Mouse (Mus musculus) MEL (cell line): Measurements from ENCODE around the gene Mei4.

Experiments
- CTCF ChIP-seq, 3 experiments: IDR thresholded peaks in 2 of 3; conservative IDR thresholded peaks in 1 of 3; 2 replicates each; pipeline ENCODE4 v1.5.1; 2011 to 2012; ENCODE audit warnings: low read length in 3 of 3, low read depth in 2 of 3, mild to moderate bottlenecking in 2 of 3, improper control_type of control experiment in 1 of 3, inconsistent platforms in 1 of 3, mixed read lengths in 1 of 3, moderate library complexity in 1 of 3; ENCODE audit not compliant: control insufficient read depth in 1 of 3, insufficient read depth in 1 of 3, poor library complexity in 1 of 3, severe bottlenecking in 1 of 3
- GATA1 ChIP-seq: IDR thresholded peaks from 2 replicates; pipeline ENCODE4 v1.6.1; 2011; ENCODE audit warnings: low read depth, low read length, improper control_type of control experiment
- POLR2A ChIP-seq, 2 experiments: IDR thresholded peaks; 2 replicates each; pipeline ENCODE4 v1.6.1; 2011 to 2012; ENCODE audit warnings: low read length in 2 of 2, mild to moderate bottlenecking in 2 of 2, control low read depth in 1 of 2, improper control_type of control experiment in 1 of 2, low read depth in 1 of 2, moderate library complexity in 1 of 2; ENCODE audit not compliant: control insufficient read depth in 1 of 2, insufficient read depth in 1 of 2, poor library complexity in 1 of 2
- POLR2AphosphoS2 ChIP-seq: IDR thresholded peaks from 2 replicates; pipeline ENCODE4 v1.6.1; 2011; ENCODE audit warnings: low read length, improper control_type of control experiment
- ZC3H11A ChIP-seq: IDR thresholded peaks from 2 replicates; pipeline ENCODE4 v1.6.1; 2012; ENCODE audit warnings: low read depth, mild to moderate bottlenecking, inconsistent platforms, low read length, improper control_type of control experiment
- ZKSCAN1 ChIP-seq: IDR thresholded peaks from 2 replicates; pipeline ENCODE4 v1.6.1; 2012; ENCODE audit warnings: low read depth, mild to moderate bottlenecking, inconsistent platforms, low read length, improper control_type of control experiment, moderate library complexity
- ZNF384 ChIP-seq: IDR thresholded peaks from 2 replicates; pipeline ENCODE4 v1.6.1; 2012; ENCODE audit warnings: low read depth, mild to moderate bottlenecking, inconsistent platforms, low read length, improper control_type of control experiment

GRCm38 (mm10) chr9:81866032-81866431 lies 2.6 kb downstream of the Mei4 start:
- TF ChIP-seq CTCF (IDR thresholded peaks at IDR 0.05 in 2 of 3, conservative IDR thresholded peaks at IDR 0.05 in 1 of 3; ENCODE audit: control insufficient read depth in 1 of 3, insufficient read depth in 1 of 3, low read depth in 2 of 3, low read length in 3 of 3, poor library complexity in 1 of 3, severe bottlenecking in 1 of 3) (no peak), ZC3H11A (no peak), ZKSCAN1 (no peak), GATA1 (no peak), ZNF384 (peak; percentile 56), POLR2A (IDR thresholded peaks at IDR 0.05; ENCODE audit: control insufficient read depth in 1 of 2, insufficient read depth in 1 of 2, low read depth in 1 of 2, low read length in 2 of 2, poor library complexity in 1 of 2) (no peak), POLR2AphosphoS2 (no peak; the same call in 1 of the 2 replicates)
